Mouse (Mus musculus) forebrain, postnatal 0 days (tissue): ENCODE measurements at regions not wholly inside any gene's neighbourhood (a gene's known extent, or its start where the extent isn't known, plus 50 kb on each side); places are given as distances from the start of the nearest gene placed in this dataset.

Experiments used
- ATAC-seq: fragments of 200-750 bp; cut with Nextera tagmentation; 2 replicates; pipeline ENCODE4 v1.8.0; 2017; ENCODE audit warnings: mild to moderate bottlenecking, moderate library complexity
- DNase-seq: peaks from one replicate; pipeline ENCODE4 v3.0.0-alpha.2; 2015
- H3K27ac ChIP-seq: fragments of 300-500 bp; sonication (generic); 2 replicates; pipeline ENCODE4 v1.5.1; 2014; ENCODE audit warnings: low read depth, mild to moderate bottlenecking, antibody characterized with exemption, low read length, moderate library complexity, mixed read lengths
- H3K27me3 ChIP-seq: fragments of 300-500 bp; sonication (generic); 2 replicates; pipeline ENCODE4 v1.6.1; 2014; ENCODE audit warnings: mild to moderate bottlenecking, low read length, mixed read lengths; ENCODE audit not compliant: insufficient read depth
- H3K36me3 ChIP-seq: fragments of 300-500 bp; sonication (generic); 2 replicates; pipeline ENCODE4 v1.6.1; 2014; ENCODE audit warnings: mild to moderate bottlenecking, moderate library complexity; ENCODE audit not compliant: insufficient read depth
- H3K4me1 ChIP-seq: fragments of 300-500 bp; sonication (generic); 2 replicates; pipeline ENCODE4 v1.6.1; 2014; ENCODE audit warnings: antibody characterized with exemption; ENCODE audit not compliant: insufficient read depth
- H3K4me2 ChIP-seq: fragments of 300-500 bp; sonication (generic); 2 replicates; pipeline ENCODE4 v1.6.1; 2014; ENCODE audit warnings: low read depth, mild to moderate bottlenecking, moderate library complexity
- H3K4me3 ChIP-seq: fragments of 300-500 bp; sonication (generic); 2 replicates; pipeline ENCODE4 v1.5.1; 2014; ENCODE audit warnings: low read depth, low read length, mixed read lengths
- H3K9ac ChIP-seq: fragments of 300-500 bp; sonication (generic); 2 replicates; pipeline ENCODE4 v1.6.1; 2014; ENCODE audit warnings: mild to moderate bottlenecking
- H3K9me3 ChIP-seq: fragments of 300-500 bp; sonication (generic); 2 replicates; pipeline ENCODE4 v1.6.1; 2016; ENCODE audit warnings: low read length
- CTCF ChIP-seq: sonication (generic); IDR thresholded peaks from 2 replicates; pipeline ENCODE4 v1.5.1; 2016; ENCODE audit warnings: antibody characterized with exemption, control low read depth, low read depth
- WGBS: fragments of 180-500 bp; shearing (Covaris S2); extraction: QIAGEN DNeasy Blood & Tissue Kit; methylation state at CpG from one replicate; pipeline ENCODE4 v1.1.7; 2014; 5-methylcytosine and 5-hydroxymethylcytosine counted together

GRCm38 (mm10) chr8:8392303-8392702, 268.7 kb downstream of the Efnb2 start:
- H3K36me3 ChIP-seq: no peaks in the 10 kb centered on the region
- H3K4me2 ChIP-seq: no peak overlapping the region
- H3K9me3 ChIP-seq: no peaks in the 10 kb centered on the region
- ATAC-seq (peak; percentile 16; the same call in 1 of the 2 replicates), DNase-seq (peak; percentile 32)
- no peaks in the 10 kb centered on the region for H3K4me1 ChIP-seq
- H3K4me3 ChIP-seq: no peak overlapping the region
- TF ChIP-seq CTCF: no peak
- no peaks in the 10 kb centered on the region for H3K27me3 ChIP-seq
- 34% methylated on average over 5 of the region's 5 CpGs for WGBS
- H3K9ac ChIP-seq: no peak overlapping the region
- H3K27ac ChIP-seq: peak overlapping the region; percentile 5; the same call in 1 of the 2 replicates

- Histone ChIP-seq H3K27ac (no peak overlapping the region), H3K9ac (no peak overlapping the region), H3K36me3 (no peaks in the 10 kb centered on the region), H3K4me2 (no peak overlapping the region), H3K4me3 (no peak overlapping the region), H3K27me3 (no peaks in the 10 kb centered on the region), H3K4me1 (no peaks in the 10 kb centered on the region), H3K9me3 (no peaks in the 10 kb centered on the region)
- ATAC-seq (peak; percentile 85), DNase-seq (peak; percentile 57)
- WGBS: 33% methylated on average over 9 of the region's 9 CpGs
- no peak for TF ChIP-seq CTCF
Observed at GRCm38 (mm10) chr8:8391321-8391720, 269.7 kb downstream of the Efnb2 start.

- no peak for DNase-seq
- Histone ChIP-seq H3K27me3 (no peaks in the 10 kb centered on the region), H3K36me3 (no peaks in the 10 kb centered on the region), H3K9ac (no peak overlapping the region), H3K27ac (no peak overlapping the region), H3K4me2 (no peak overlapping the region), H3K4me3 (no peak overlapping the region), H3K9me3 (no peaks in the 10 kb centered on the region), H3K4me1 (peaks cover 2% of the 10 kb centered on the region; the same call in 1 of the 2 replicates)
- ATAC-seq: no peak; the same call in 1 of the 2 replicates
- TF ChIP-seq CTCF: no peak
- 51% methylated on average over 4 of the region's 4 CpGs for WGBS
Observed at GRCm38 (mm10) chr8:8378248-8378647, 282.8 kb downstream of the Efnb2 start.

GRCm38 (mm10) chr8:8376791-8377190, 284.3 kb downstream of the Efnb2 start:
- no peak for DNase-seq
- Histone ChIP-seq H3K27ac (no peak overlapping the region), H3K36me3 (no peaks in the 10 kb centered on the region), H3K4me2 (no peak overlapping the region), H3K9me3 (no peaks in the 10 kb centered on the region), H3K9ac (no peak overlapping the region), H3K4me1 (peaks cover 2% of the 10 kb centered on the region; the same call in 1 of the 2 replicates), H3K27me3 (no peaks in the 10 kb centered on the region), H3K4me3 (no peak overlapping the region)
- no peak for ATAC-seq
- WGBS: 30% methylated on average over 3 of the region's 3 CpGs
- TF ChIP-seq CTCF: no peak

- no peak overlapping the region for H3K4me2 ChIP-seq
- no peak for ATAC-seq
- H3K9me3 ChIP-seq: no peaks in the 10 kb centered on the region
- no peak overlapping the region for H3K4me3 ChIP-seq
- 30% methylated on average over 2 of the region's 2 CpGs for WGBS
- H3K27me3 ChIP-seq: no peaks in the 10 kb centered on the region
- no peak overlapping the region for H3K9ac ChIP-seq
- TF ChIP-seq CTCF: no peak
- H3K36me3 ChIP-seq: no peaks in the 10 kb centered on the region
- DNase-seq: no peak
- no peak overlapping the region for H3K27ac ChIP-seq
- peaks cover 2% of the 10 kb centered on the region; the same call in 1 of the 2 replicates for H3K4me1 ChIP-seq
Observed at GRCm38 (mm10) chr8:8376379-8376778, 284.7 kb downstream of the Efnb2 start.

GRCm38 (mm10) chr8:8367282-8367871, 293.7 kb downstream of the Efnb2 start:
- Histone ChIP-seq H3K9me3 (no peaks in the 10 kb centered on the region), H3K4me3 (no peak overlapping the region), H3K27ac (no peak overlapping the region), H3K36me3 (no peaks in the 10 kb centered on the region), H3K4me2 (no peak overlapping the region), H3K4me1 (no peaks in the 10 kb centered on the region), H3K27me3 (no peaks in the 10 kb centered on the region), H3K9ac (no peak overlapping the region)
- WGBS: 80% methylated on average over 4 of the region's 4 CpGs
- no peak for ATAC-seq
- no peak for DNase-seq
- TF ChIP-seq CTCF: no peak

- Histone ChIP-seq H3K27me3 (no peaks in the 10 kb centered on the region), H3K4me2 (no peak overlapping the region), H3K36me3 (no peaks in the 10 kb centered on the region), H3K4me3 (no peak overlapping the region), H3K27ac (no peak overlapping the region), H3K9me3 (no peaks in the 10 kb centered on the region), H3K4me1 (no peaks in the 10 kb centered on the region), H3K9ac (no peak overlapping the region)
- ATAC-seq (no peak), DNase-seq (no peak)
- 66% methylated on average over 7 of the region's 7 CpGs for WGBS
- TF ChIP-seq CTCF: no peak
Observed at GRCm38 (mm10) chr8:8361941-8362537, 299.0 kb downstream of the Efnb2 start.
